Mouse (Mus musculus): ENCODE data around the gene Fam120b.
"Not testable (repeated sequence)": the region's sequence is repeated elsewhere in the genome, so short reads cannot be mapped to it uniquely, and the experiment has no call there.

Gene Fam120b

DNA sequence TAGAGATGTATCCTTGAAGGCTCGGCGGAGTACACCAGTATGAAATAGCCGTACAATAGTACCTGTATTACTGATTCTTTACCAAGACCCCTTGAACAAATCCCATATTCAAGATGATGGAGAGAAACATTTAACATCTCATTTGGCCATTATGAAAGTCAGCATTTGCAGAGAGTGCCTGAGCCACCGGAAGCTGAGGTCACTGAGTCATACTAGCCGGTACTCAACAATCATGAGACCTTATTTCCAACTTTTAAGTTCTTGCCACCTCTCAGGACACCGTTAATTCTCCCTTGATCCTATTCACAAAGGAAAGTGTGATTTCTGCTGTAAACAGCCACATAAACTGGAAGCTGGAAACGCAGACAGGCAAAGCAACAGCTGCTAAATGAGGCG, 44.1 kb downstream of the Fam120b start:
- no peak for DNase-seq

GRCm38 (mm10) chr17:15440463-15441121, 44.6 kb downstream of the Fam120b start:
- DNase-seq, result no peak

DNA sequence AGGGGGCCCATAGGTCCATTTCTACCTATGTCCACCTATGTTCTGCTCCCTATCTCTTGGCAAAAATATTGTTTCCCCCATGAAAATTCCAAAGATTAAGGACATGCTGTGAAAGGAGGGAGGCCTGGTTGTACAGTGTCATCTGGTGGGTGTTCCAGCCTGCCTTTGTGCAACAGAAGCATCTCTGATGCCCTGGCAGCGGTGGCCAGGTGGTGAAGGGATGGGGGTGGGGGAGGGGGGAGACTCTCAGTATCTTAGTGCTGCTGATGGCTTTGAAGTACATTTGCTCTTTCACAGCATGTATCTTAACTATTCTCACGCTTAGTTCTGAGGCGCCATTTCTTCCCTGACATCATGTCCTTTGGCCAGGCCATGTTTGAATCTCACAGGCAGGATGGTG, 49.4 kb downstream of the Fam120b start:
- DNase-seq, result no peak

GRCm38 (mm10) chr17:15447831-15448230, 51.8 kb downstream of the Fam120b start:
- DNase-seq, result no peak

- DNase-seq, result not testable (repeated sequence)
These were observed 53.1 kb downstream of the Fam120b start for GRCm38 (mm10) chr17:15449144-15449543.

- DNase-seq, result no peak
These were observed 53.6 kb downstream of the Fam120b start for GRCm38 (mm10) chr17:15449606-15450005.

DNA sequence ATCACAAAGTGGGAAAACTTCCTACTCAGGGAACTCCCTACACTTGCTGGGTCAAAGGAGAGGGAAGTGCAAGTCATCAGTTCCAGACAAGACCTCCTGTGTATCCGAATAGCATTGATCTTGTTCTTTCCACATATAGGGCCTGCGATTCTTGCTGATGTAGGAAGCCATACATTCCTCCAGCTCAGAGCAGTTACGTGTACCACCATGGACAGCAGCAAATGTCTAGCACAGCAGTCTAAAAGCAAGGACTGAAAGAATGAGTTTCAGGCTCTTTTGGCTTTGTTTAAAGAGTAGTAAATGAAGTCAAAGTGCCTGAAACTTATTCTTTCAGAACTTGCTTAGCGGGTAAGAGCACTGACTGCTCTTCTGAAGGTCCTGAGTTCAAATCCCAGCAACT, 59.2 kb downstream of the Fam120b start:
- DNase-seq, result no peak

GRCm38 (mm10) chr17:15456595-15456994, 60.6 kb downstream of the Fam120b start:
- no peak for DNase-seq

DNA sequence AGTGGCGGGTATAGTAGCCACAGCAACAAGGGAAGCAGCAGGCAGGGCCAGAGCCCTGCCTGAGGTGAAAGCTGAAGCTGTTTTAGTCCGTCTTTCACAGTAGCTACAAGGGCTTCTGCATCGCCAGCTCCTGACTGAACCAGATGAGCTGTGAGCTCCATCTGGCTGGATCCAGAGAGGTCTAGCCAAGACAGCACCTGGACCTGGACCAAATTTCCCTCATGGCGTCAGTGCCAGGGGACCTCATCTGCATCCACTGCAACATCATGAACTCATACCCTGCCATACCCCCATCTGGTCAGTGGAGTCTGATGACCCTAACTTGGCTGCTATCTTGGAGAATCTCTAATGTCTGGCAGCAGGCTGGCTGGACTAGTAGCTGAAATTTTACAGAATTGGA, 63.8 kb downstream of the Fam120b start:
- no peak for DNase-seq

DNA sequence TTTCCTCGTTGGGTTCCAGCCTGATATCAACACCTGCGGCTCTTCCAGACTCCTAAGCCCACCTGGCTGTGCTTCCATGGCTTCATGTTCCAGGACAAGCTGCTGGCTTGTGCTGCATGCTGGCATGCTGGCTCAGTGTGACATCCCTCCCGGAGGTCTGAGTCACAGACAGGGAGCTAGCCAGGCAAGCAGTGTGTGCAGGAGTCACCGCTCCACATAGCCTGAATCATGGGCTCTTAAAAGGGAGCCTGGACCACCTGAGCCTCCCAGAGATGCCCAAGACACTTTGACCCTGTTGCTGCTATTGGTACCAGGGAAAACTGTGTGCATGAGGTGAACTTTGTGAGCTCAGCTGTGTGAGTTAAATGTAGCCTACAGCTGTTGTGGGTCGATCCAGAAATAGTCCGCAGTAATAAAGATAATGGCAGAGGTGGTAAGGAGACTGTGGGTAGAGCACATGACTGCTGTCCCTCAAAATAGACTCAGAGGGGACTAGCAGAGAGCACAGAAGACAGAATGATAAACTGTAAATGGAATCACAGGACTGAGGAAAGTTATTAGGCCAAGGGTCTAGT, 66.0 kb downstream of the Fam120b start:
- no peak for DNase-seq

GRCm38 (mm10) chr17:15467669-15468068, 71.7 kb downstream of the Fam120b start:
- DNase-seq, result peak; percentile 31 to 68

GRCm38 (mm10) chr17:15472671-15473070, 76.7 kb downstream of the Fam120b start:
- no peak for DNase-seq

Data from cerebellum, adult 18-20 months (tissue).